Mouse (Mus musculus) hindbrain, embryonic 16.5 days (tissue): ENCODE results near the gene Cmip. TPM values are rescaled to one million over a fixed set of nuclear protein-coding genes. Genes with fewer than 3 reads are reported as not detected.

ENCODE experiments used
- ATAC-seq: fragments of 200-750 bp; cut with Nextera tagmentation; 2 replicates; pipeline ENCODE4 v1.8.0; 2017; ENCODE audit warnings: moderate TSS enrichment, moderate library complexity
- H3K27ac ChIP-seq: fragments of 300-500 bp; sonication (generic); 2 replicates; pipeline ENCODE4 v1.5.1; 2014; ENCODE audit warnings: low read depth, mild to moderate bottlenecking, control low read depth, low read length, moderate library complexity
- H3K27me3 ChIP-seq: fragments of 300-500 bp; sonication (generic); replicated peaks from 2 replicates; pipeline ENCODE4 v1.6.1; 2014; ENCODE audit warnings: low read length; ENCODE audit not compliant: control insufficient read depth, insufficient read depth
- H3K36me3 ChIP-seq: fragments of 300-500 bp; sonication (generic); 2 replicates; pipeline ENCODE4 v1.6.1; 2014; ENCODE audit warnings: mild to moderate bottlenecking, low read length, moderate library complexity, mixed read lengths; ENCODE audit not compliant: control insufficient read depth, insufficient read depth
- H3K4me1 ChIP-seq: fragments of 300-500 bp; sonication (generic); 2 replicates; pipeline ENCODE4 v1.6.1; 2014; ENCODE audit warnings: low read depth, low read length; ENCODE audit not compliant: control insufficient read depth, insufficient read depth
- H3K4me2 ChIP-seq: fragments of 300-500 bp; sonication (generic); 2 replicates; pipeline ENCODE4 v1.6.1; 2014; ENCODE audit warnings: mild to moderate bottlenecking, low read length, control low read depth, moderate library complexity
- H3K4me3 ChIP-seq: fragments of 300-500 bp; sonication (generic); 2 replicates; pipeline ENCODE4 v1.5.1; 2014; ENCODE audit warnings: mild to moderate bottlenecking, low read length, control low read depth, moderate library complexity
- H3K9ac ChIP-seq: fragments of 300-500 bp; sonication (generic); 2 replicates; pipeline ENCODE4 v1.6.1; 2014; ENCODE audit warnings: low read depth, mild to moderate bottlenecking, control low read depth, low read length, moderate library complexity
- H3K9me3 ChIP-seq: fragments of 300-500 bp; sonication (generic); 2 replicates; pipeline ENCODE4 v1.6.1; 2014; ENCODE audit warnings: mild to moderate bottlenecking, low read length, moderate library complexity; ENCODE audit not compliant: control insufficient read depth
- WGBS: fragments of 180-500 bp; shearing (Covaris S2); extraction: QIAGEN DNeasy Blood & Tissue Kit; methylation state at CpG from one replicate; pipeline ENCODE4 v1.1.7; 2014; 5-methylcytosine and 5-hydroxymethylcytosine counted together
- polyA plus RNA-seq: library from polyadenylated mRNA; unstranded; fragments of >200 nt; fragmentation: Nextera tagmentation; extraction: Ambion mirVana; gene quantifications from 2 replicates; pipeline ENCODE4 v1.2.1, GENCODE M21; 2015

The Cmip gene
- polyA plus RNA-seq, 1 experiment from 2014 or later, result 143 TPM

DNA sequence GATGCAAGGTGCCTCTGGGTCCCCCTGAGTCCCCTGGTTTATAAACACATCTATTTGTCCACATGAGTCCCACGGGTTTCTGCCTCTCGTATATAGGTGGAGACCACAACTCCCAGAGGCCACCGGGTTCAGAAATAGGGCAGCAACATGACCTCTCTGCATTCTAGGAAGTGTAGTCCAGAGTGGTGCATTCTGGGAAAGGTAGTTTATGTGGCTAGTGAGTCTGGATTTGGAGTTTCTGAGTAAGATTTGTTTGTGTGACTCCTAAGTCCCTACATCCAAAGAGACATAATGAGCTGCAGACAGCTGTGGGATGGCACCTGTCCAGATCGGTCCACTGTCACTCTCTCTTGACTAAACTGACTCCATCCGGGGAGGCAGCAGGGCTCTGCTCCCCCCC lies 223.7 kb downstream of the Cmip start:
- Histone ChIP-seq H3K36me3 (no peaks in the 10 kb centered on the region), H3K4me1 (no peaks in the 10 kb centered on the region), H3K9ac (no peak overlapping the region), H3K27ac (no peak overlapping the region), H3K4me2 (no peak overlapping the region), H3K27me3 (no peaks in the 10 kb centered on the region), H3K9me3 (no peaks in the 10 kb centered on the region; the same call in 1 of the 2 replicates), H3K4me3 (no peak overlapping the region)
- ATAC-seq, result no peak
- 66% methylated on average over 5 of the region's 5 CpGs for WGBS

DNA sequence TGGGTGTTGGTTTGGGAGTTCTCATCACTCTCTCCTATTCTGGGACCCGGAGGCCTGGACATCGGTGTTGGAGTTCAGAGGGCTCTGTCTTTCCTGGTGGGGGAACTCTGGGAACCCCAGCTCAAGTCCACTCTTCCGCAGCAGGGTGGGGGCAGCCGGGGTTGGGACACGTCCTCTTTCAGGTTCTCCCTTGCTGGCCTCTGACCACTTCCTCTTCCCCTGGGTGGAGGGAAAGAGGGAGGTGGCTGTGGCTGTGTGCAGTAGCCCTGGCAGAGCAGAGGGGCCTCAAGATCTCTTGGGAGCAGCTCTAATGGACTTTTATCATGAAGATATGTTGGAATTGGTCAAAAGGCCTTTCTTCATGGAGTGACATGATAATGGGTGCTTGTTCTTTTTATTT lies 225.0 kb downstream of the Cmip start:
- H3K9me3 ChIP-seq, result no peaks in the 10 kb centered on the region; the same call in 1 of the 2 replicates
- no peak overlapping the region for H3K4me2 ChIP-seq
- H3K27ac ChIP-seq, result no peak overlapping the region
- H3K9ac ChIP-seq, result no peak overlapping the region
- H3K4me1 ChIP-seq, result no peaks in the 10 kb centered on the region
- no peaks in the 10 kb centered on the region for H3K27me3 ChIP-seq
- no peak for ATAC-seq
- WGBS, result 86% methylated on average over 5 of the region's 5 CpGs
- H3K4me3 ChIP-seq, result no peak overlapping the region
- H3K36me3 ChIP-seq, result no peaks in the 10 kb centered on the region

DNA sequence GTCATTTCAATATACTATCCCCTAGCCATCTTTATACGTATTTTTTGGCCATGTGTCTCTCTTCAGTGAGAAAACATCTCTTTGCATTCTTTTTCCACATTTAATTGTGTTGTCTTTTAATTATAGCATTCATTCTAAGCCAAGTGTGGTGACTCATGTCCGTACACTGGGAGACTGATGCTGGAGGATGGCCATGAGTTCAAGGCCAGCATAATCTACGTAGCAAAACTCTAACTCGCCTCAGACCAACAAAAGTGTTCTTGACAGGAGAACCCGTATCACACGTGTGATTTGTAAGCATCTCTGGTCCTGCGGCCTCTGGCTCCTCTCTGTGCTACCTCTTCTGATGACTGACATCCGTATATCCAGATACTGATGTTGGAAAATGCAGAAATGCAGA lies 227.9 kb downstream of the Cmip start:
- 87% methylated on average over 8 of the region's 8 CpGs for WGBS
- H3K27me3 ChIP-seq, result no peaks in the 10 kb centered on the region
- H3K9ac ChIP-seq, result no peak overlapping the region

DNA sequence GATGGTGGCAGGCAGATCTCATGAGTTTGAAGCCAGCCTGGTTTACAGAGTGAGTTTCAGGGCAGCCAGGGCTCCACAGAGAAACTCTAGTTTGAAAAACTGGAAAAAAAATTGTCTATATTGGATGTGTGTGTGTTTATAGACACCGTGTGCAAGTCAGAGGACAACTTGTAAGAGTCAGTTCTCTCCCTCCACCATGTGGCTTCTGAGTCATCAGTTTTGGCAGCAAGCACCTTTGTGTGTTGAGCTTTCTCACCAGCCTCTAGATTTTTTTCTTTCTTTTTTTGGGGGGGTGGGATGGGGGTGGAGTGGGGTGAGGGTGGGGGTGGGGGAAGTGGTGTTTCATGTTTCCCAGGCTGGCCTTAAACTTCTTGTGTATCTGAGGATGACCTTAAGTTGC lies 228.5 kb downstream of the Cmip start:
- no peak overlapping the region for H3K9ac ChIP-seq
- no peaks in the 10 kb centered on the region for H3K27me3 ChIP-seq
- 75% methylated on average over 1 of the region's 1 CpGs for WGBS
- H3K27ac ChIP-seq, result no peak overlapping the region
- no peaks in the 10 kb centered on the region for H3K36me3 ChIP-seq
- H3K9me3 ChIP-seq, result no peaks in the 10 kb centered on the region
- ATAC-seq, result no peak
- H3K4me1 ChIP-seq, result no peaks in the 10 kb centered on the region
- no peak overlapping the region for H3K4me2 ChIP-seq
- H3K4me3 ChIP-seq, result no peak overlapping the region

More for the DNA sequence above, 227.9 kb downstream of the Cmip start:
- H3K4me2 ChIP-seq, result no peak overlapping the region
- no peak overlapping the region for H3K27ac ChIP-seq
- H3K36me3 ChIP-seq, result no peaks in the 10 kb centered on the region
- ATAC-seq, result no peak
- H3K4me3 ChIP-seq, result no peak overlapping the region
- H3K4me1 ChIP-seq, result no peaks in the 10 kb centered on the region
- no peaks in the 10 kb centered on the region; the same call in 1 of the 2 replicates for H3K9me3 ChIP-seq

DNA sequence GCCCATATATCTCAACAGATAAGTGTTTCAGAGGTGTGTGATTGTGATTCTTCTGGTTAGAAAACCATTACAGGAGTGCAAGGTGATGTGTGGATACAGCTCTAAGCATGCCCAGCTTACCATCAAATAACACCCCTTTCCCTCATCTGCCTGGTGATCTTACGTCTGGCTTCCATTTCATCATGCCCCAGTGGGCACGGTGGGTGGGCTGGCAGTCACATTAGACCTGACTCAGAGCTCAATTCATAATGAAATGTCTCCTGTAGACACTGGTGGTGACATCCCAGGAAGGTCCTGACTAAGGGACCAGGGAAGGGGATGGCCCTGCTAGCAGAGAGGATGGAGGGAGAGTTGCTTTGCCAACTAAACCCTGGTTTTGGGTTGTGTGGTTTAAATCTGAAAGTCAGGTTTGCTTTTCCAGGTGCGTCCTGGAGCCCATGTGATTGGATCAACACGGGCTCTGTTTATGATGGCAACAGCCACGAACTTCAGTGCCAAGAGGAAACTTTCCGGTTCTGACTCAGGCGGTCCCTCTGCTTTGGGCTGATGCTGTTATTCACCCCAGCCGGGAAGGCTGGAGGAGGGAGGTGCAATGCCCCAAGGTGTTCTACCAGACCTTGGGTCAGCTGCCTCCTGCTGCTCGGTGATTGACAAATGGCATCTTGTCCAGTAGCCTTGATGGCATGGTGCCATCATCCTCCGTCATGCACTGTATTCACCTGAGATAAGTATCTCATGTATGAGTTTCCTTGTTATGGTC lies 231.6 kb downstream of the Cmip start:
- no peaks in the 10 kb centered on the region for H3K36me3 ChIP-seq
- H3K4me2 ChIP-seq, result no peak overlapping the region
- H3K27me3 ChIP-seq, result no peaks in the 10 kb centered on the region
- 81% methylated on average over 10 of the region's 10 CpGs for WGBS
- no peak overlapping the region for H3K4me3 ChIP-seq
- no peaks in the 10 kb centered on the region for H3K9me3 ChIP-seq
- no peak for ATAC-seq
- H3K9ac ChIP-seq, result no peak overlapping the region
- no peak overlapping the region for H3K27ac ChIP-seq
- H3K4me1 ChIP-seq, result no peaks in the 10 kb centered on the region

DNA sequence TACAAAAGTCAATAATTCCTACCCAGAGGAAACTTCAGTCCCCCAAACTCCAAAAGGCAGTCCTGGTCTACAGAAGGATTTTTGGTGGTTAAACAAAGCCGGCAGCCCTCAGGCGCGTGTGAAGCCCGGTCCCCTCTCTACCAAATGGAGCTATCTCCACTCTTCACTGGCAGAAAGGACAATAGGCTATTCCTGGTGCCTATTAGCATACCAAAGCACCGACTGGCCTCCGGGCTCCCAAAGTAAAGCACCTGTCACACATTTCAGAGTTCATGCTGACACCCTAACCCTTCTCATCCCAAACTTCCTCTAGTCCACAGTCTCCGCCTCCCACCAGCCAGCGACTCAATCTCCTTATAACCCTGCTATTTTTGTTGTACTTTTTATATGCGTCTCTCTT lies 236.7 kb downstream of the Cmip start:
- ATAC-seq, result no peak
- Histone ChIP-seq H3K9ac (no peak overlapping the region), H3K9me3 (no peaks in the 10 kb centered on the region), H3K27ac (no peak overlapping the region), H3K4me1 (peaks cover 8% of the 10 kb centered on the region), H3K36me3 (no peaks in the 10 kb centered on the region), H3K4me3 (no peak overlapping the region), H3K27me3 (peaks cover 8% of the 10 kb centered on the region), H3K4me2 (no peak overlapping the region)
- WGBS, result 19% methylated on average over 9 of the region's 9 CpGs

DNA sequence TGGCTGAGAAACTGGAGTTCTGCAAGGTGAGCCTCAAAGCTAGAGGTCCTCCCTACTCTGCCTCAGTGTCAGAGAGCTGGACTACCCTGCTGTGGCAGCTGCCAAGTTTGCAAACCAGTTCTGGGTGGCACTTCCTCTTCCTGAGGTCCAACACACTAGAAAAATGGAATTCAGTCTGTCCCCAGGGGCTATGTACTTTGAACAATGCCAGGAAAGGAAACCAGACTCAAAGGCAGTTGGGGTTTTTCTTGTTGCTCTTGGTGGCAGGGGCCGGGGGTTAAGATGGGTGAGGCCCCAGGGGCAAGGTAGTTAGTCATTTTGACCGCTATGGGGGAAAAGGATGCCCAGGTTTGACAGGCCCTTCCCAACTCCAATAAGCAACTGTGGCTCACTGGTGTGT lies 238.0 kb downstream of the Cmip start:
- no peak for ATAC-seq
- Histone ChIP-seq H3K9ac (no peak overlapping the region), H3K27me3 (peaks cover 12% of the 10 kb centered on the region), H3K9me3 (no peaks in the 10 kb centered on the region), H3K4me1 (peaks cover 9% of the 10 kb centered on the region), H3K27ac (no peak overlapping the region), H3K4me3 (no peak overlapping the region), H3K36me3 (no peaks in the 10 kb centered on the region), H3K4me2 (no peak overlapping the region)
- WGBS, result 72% methylated on average over 2 of the region's 2 CpGs

DNA sequence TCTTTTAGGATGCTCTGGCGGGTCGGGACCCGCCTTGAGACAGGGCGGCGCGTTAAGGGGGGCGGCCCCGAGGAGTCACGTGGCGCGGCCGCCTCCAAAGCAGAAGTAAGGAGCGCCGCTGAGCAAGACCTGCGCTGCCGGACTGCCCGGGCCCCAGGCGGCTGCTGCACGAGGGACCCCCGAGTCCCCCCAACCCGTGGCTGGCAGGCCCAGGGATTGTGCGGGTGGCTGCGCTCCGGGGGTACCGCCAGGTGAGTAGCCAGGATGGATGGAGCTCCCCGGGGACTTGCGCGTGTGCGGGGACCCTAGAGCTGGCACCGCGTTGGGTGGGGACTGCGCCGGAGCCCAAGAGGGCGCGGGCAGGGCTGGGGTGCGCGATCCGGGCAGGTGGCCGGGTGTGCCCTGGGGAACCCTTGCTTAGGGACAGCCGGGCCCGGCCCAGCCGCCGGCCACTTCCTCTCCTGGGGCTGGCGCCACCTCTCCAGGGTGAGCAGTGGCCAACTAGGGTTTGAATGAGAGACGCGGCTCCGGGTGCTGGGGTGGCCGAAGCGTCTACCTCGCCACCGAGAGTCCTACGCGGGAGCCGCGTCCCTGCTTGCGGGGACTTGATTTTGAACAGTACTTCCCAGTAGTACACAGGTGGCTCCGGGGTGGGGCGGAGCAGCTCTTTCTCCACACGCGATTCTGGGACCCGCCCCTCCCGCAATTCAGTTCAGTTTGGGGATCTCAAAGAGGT lies 241.5 kb downstream of the Cmip start, which contains the start of gene Plcg2:
TSS of gene Plcg2 (plus strand) at position 113 of the 736 bp plus-strand sequence.
- no peaks in the 10 kb centered on the region for H3K9me3 ChIP-seq
- H3K27ac ChIP-seq, result no peak within 1 kb of the TSS
- ATAC-seq, result peak; percentile 65
- peak within 1 kb of the TSS; percentile 74 for H3K9ac ChIP-seq
- H3K4me3 ChIP-seq, result peak within 1 kb of the TSS; percentile 66
- H3K4me1 ChIP-seq, result peaks cover 9% of the 10 kb centered on the region
- H3K36me3 ChIP-seq, result no peaks in the 10 kb centered on the region
- H3K27me3 ChIP-seq, result peaks cover 12% of the 10 kb centered on the region
- 2% methylated on average over 62 of the region's 62 CpGs for WGBS
- peak within 1 kb of the TSS; percentile 100 for H3K4me2 ChIP-seq

DNA sequence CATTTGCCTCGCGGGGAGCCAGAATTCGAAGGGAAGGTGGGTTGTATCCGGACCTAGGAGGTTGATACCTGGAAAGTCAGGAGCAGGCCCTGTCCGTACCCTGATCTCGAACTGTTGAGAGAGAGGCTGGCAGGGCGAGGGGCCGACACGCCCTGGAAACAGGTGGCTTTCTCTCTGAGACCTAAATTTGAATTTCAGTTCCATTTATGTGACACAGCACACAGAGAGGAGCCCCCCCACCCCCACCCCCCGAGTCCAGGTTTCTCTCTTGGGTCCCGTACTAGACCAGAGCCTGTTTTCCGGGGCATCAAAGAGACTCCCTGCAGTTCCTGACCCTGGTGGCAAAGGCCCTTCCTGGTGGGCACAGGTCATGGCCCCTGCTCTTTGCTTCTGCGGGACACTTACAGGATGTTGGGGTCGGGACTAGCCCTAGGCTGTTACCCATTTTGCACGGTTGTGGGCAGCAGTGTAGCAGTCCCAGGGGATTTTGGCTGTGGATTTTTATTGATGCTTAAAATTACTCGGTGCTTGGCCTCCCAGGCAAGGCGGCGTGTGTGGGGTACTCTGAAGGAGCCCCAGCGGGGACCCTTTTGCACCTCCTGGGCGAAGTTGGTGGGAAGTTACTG lies 242.2 kb downstream of the Cmip start:
- 10% methylated on average over 20 of the region's 20 CpGs for whole genome bisulfite sequencing
- no peak; the same call in 1 of the 2 replicates for ATAC-seq

More for the DNA sequence above, 242.2 kb downstream of the Cmip start:
- Histone ChIP-seq H3K27me3 (peaks cover 12% of the 10 kb centered on the region), H3K4me2 (peak overlapping the region; percentile 100), H3K9ac (peak overlapping the region; percentile 74; the same call in 1 of the 2 replicates), H3K9me3 (no peaks in the 10 kb centered on the region), H3K27ac (no peak overlapping the region), H3K36me3 (no peaks in the 10 kb centered on the region), H3K4me3 (peak overlapping the region; percentile 66), H3K4me1 (peaks cover 9% of the 10 kb centered on the region)
